Mouse (Mus musculus) intestine, postnatal 0 days (tissue): ENCODE measurements around the gene Dimt1. TPM values are rescaled to one million over a fixed set of nuclear protein-coding genes. Genes with fewer than 3 reads are reported as not detected.

Experiments used
- ATAC-seq: fragments of 200-750 bp; cut with Nextera tagmentation; 2 replicates; pipeline ENCODE4 v1.8.0; 2017; ENCODE audit warnings: mild to moderate bottlenecking, moderate TSS enrichment, moderate library complexity
- H3K27ac ChIP-seq: fragments of 300-500 bp; sonication (generic); 2 replicates; pipeline ENCODE4 v1.5.1; 2014; ENCODE audit warnings: mild to moderate bottlenecking, low read depth, low read length, moderate library complexity
- H3K27me3 ChIP-seq: fragments of 300-500 bp; sonication (generic); replicated peaks from 2 replicates; pipeline ENCODE4 v1.6.1; 2014; ENCODE audit warnings: low read length, mixed read lengths; ENCODE audit not compliant: control insufficient read depth, insufficient read depth
- H3K36me3 ChIP-seq: fragments of 300-500 bp; sonication (generic); 2 replicates; pipeline ENCODE4 v1.6.1; 2014; ENCODE audit warnings: mild to moderate bottlenecking, moderate library complexity; ENCODE audit not compliant: control insufficient read depth, insufficient read depth
- H3K4me1 ChIP-seq: fragments of 300-500 bp; sonication (generic); replicated peaks from 2 replicates; pipeline ENCODE4 v1.6.1; 2014; ENCODE audit warnings: antibody characterized with exemption, low read length, mixed read lengths; ENCODE audit not compliant: control insufficient read depth, insufficient read depth
- H3K4me2 ChIP-seq: fragments of 300-500 bp; sonication (generic); replicated peaks from 2 replicates; pipeline ENCODE4 v1.6.1; 2014; ENCODE audit warnings: low read depth, mild to moderate bottlenecking, moderate library complexity
- H3K4me3 ChIP-seq: fragments of 300-500 bp; sonication (generic); 2 replicates; pipeline ENCODE4 v1.5.1; 2014; ENCODE audit warnings: low read depth, low read length
- H3K9ac ChIP-seq: fragments of 300-500 bp; sonication (generic); 2 replicates; pipeline ENCODE4 v1.6.1; 2014; ENCODE audit warnings: mild to moderate bottlenecking, low read depth, low read length
- H3K9me3 ChIP-seq: fragments of 300-500 bp; sonication (generic); 2 replicates; pipeline ENCODE4 v1.6.1; 2016; ENCODE audit warnings: mixed run types; ENCODE audit not compliant: control insufficient read depth
- CTCF ChIP-seq: sonication (generic); IDR thresholded peaks from 2 replicates; pipeline ENCODE4 v1.5.1; 2016; ENCODE audit warnings: low read depth, mild to moderate bottlenecking, control low read depth, antibody characterized with exemption, moderate library complexity
- WGBS: fragments of 180-500 bp; shearing (Covaris S2); extraction: QIAGEN DNeasy Blood & Tissue Kit; methylation state at CpG from one replicate; pipeline ENCODE4 v1.1.7; 2014; 5-methylcytosine and 5-hydroxymethylcytosine counted together
- polyA plus RNA-seq: library from polyadenylated mRNA; unstranded; fragments of >200 nt; fragmentation: Nextera tagmentation; extraction: Ambion mirVana; gene quantifications from 2 replicates; pipeline ENCODE4 v1.2.1, GENCODE M21; 2015

Gene Dimt1
- polyA plus RNA-seq, 1 experiment from 2014 or later, result 10.1 TPM

GRCm38 (mm10) chr13:106998671-106999070, 51.7 kb downstream of the Dimt1 start:
- Histone ChIP-seq H3K27ac (peak overlapping the region; percentile 50; the same call in 1 of the 2 replicates), H3K9ac (no peak overlapping the region), H3K4me3 (no peak overlapping the region), H3K9me3 (no peaks in the 10 kb centered on the region), H3K4me1 (no peaks in the 10 kb centered on the region), H3K27me3 (no peaks in the 10 kb centered on the region), H3K36me3 (no peaks in the 10 kb centered on the region), H3K4me2 (no peak overlapping the region)
- TF ChIP-seq CTCF, result peak; percentile 18; the same call in 1 of the 2 replicates
- WGBS, result 31% methylated on average over 5 of the region's 5 CpGs
- peak; percentile 99 for ATAC-seq

GRCm38 (mm10) chr13:107003211-107003610, 56.3 kb downstream of the Dimt1 start:
- H3K27ac ChIP-seq, result no peak overlapping the region
- no peak overlapping the region for H3K4me2 ChIP-seq
- H3K36me3 ChIP-seq, result no peaks in the 10 kb centered on the region
- TF ChIP-seq CTCF, result no peak
- no peaks in the 10 kb centered on the region for H3K4me1 ChIP-seq
- H3K9ac ChIP-seq, result no peak overlapping the region
- 67% methylated on average over 2 of the region's 2 CpGs for WGBS
- no peaks in the 10 kb centered on the region for H3K9me3 ChIP-seq
- no peak for ATAC-seq
- H3K27me3 ChIP-seq, result no peaks in the 10 kb centered on the region
- H3K4me3 ChIP-seq, result no peak overlapping the region

- no peak for ATAC-seq
- Histone ChIP-seq H3K9me3 (no peaks in the 10 kb centered on the region), H3K9ac (no peak overlapping the region), H3K27ac (no peak overlapping the region), H3K36me3 (no peaks in the 10 kb centered on the region), H3K4me2 (no peak overlapping the region), H3K27me3 (no peaks in the 10 kb centered on the region), H3K4me1 (no peaks in the 10 kb centered on the region), H3K4me3 (no peak overlapping the region)
- WGBS, result 76% methylated on average over 4 of the region's 4 CpGs
- no peak for TF ChIP-seq CTCF
Measured at GRCm38 (mm10) chr13:107008174-107008573, 61.2 kb downstream of the Dimt1 start.

Other genes starting within 250 kb of the Dimt1 start
- gene Ipo11, start 10.2 kb upstream of the Dimt1 start, polyA plus RNA-seq, result 12.0 and 13.6 TPM in 2 replicates
- gene Kif2a, start 75.0 kb downstream of the Dimt1 start, polyA plus RNA-seq, result 20.6 and 23.1 TPM in 2 replicates